Mouse (Mus musculus): Measurements from ENCODE around the gene Bloc1s4. TPM values are rescaled to one million over a fixed set of nuclear protein-coding genes. Genes with fewer than 3 reads are reported as not detected.

Gene Bloc1s4
- polyA plus RNA-seq, 1 experiment from 2014 or later = 21.4 TPM

- H3K4me2 ChIP-seq (ENCODE audit: low read depth, low read length) = no peak overlapping the region
- no peaks in the 10 kb centered on the region for H3K9me3 ChIP-seq (replicated peaks; ENCODE audit: control insufficient read depth, low read length)
- H3K27me3 ChIP-seq (ENCODE audit: control insufficient read depth, insufficient read depth, low read length) = no peaks in the 10 kb centered on the region
- H3K27ac ChIP-seq (ENCODE audit: low read length) = 0 out of 2 replicates have a peak overlapping the region, but pooled peaks have one; percentile 38
- 48% methylated on average over 2 of the region's 2 CpGs for WGBS
- no peak for ATAC-seq (replicated peaks; ENCODE audit: extremely low read depth, insufficient read depth, low FRiP score)
- H3K4me3 ChIP-seq (ENCODE audit: low read length) = no peak overlapping the region
- no peak overlapping the region for H3K9ac ChIP-seq (ENCODE audit: low read length)
- H3K4me1 ChIP-seq (ENCODE audit: control insufficient read depth, insufficient read depth, low read length) = peaks cover 52% of the 10 kb centered on the region
- no peaks in the 10 kb centered on the region for H3K36me3 ChIP-seq (ENCODE audit: control insufficient read depth, insufficient read depth)
Measured at GRCm38 (mm10) chr5:36716816-36717215, 31.6 kb downstream of the Bloc1s4 start.

- H3K4me2 ChIP-seq (ENCODE audit: low read depth, low read length) = no peak overlapping the region
- no peak overlapping the region for H3K4me3 ChIP-seq (ENCODE audit: low read length)
- H3K27me3 ChIP-seq (ENCODE audit: control insufficient read depth, insufficient read depth, low read length) = no peaks in the 10 kb centered on the region
- no peaks in the 10 kb centered on the region for H3K9me3 ChIP-seq (replicated peaks; ENCODE audit: control insufficient read depth, low read length)
- ATAC-seq (replicated peaks; ENCODE audit: extremely low read depth, insufficient read depth, low FRiP score) = no peak
- no peaks in the 10 kb centered on the region for H3K36me3 ChIP-seq (ENCODE audit: control insufficient read depth, insufficient read depth)
- peak overlapping the region; percentile 94 for H3K27ac ChIP-seq (ENCODE audit: low read length)
- H3K9ac ChIP-seq (ENCODE audit: low read length) = peak overlapping the region; percentile 11; the same call in 1 of the 2 replicates
- peaks cover 47% of the 10 kb centered on the region for H3K4me1 ChIP-seq (ENCODE audit: control insufficient read depth, insufficient read depth, low read length)
- 56% methylated on average over 3 of the region's 3 CpGs for WGBS
Measured at GRCm38 (mm10) chr5:36714832-36715231, 33.6 kb downstream of the Bloc1s4 start.

GRCm38 (mm10) chr5:36713693-36714092, 34.8 kb downstream of the Bloc1s4 start:
- Histone ChIP-seq H3K4me2 (ENCODE audit: low read depth, low read length) (peak overlapping the region; percentile 61), H3K4me3 (ENCODE audit: low read length) (no peak overlapping the region), H3K36me3 (ENCODE audit: control insufficient read depth, insufficient read depth) (no peaks in the 10 kb centered on the region), H3K4me1 (ENCODE audit: control insufficient read depth, insufficient read depth, low read length) (peaks cover 47% of the 10 kb centered on the region), H3K27me3 (ENCODE audit: control insufficient read depth, insufficient read depth, low read length) (no peaks in the 10 kb centered on the region), H3K9ac (ENCODE audit: low read length) (peak overlapping the region; percentile 34), H3K9me3 (replicated peaks; ENCODE audit: control insufficient read depth, low read length) (no peaks in the 10 kb centered on the region), H3K27ac (ENCODE audit: low read length) (peak overlapping the region; percentile 94)
- 73% methylated on average over 6 of the region's 6 CpGs for WGBS
- ATAC-seq (replicated peaks; ENCODE audit: extremely low read depth, insufficient read depth, low FRiP score) = no peak

GRCm38 (mm10) chr5:36712553-36713534, 35.6 kb downstream of the Bloc1s4 start:
- no peaks in the 10 kb centered on the region for H3K9me3 ChIP-seq (replicated peaks; ENCODE audit: control insufficient read depth, low read length)
- H3K27me3 ChIP-seq (ENCODE audit: control insufficient read depth, insufficient read depth, low read length) = no peaks in the 10 kb centered on the region
- peak; percentile 97 for ATAC-seq (replicated peaks; ENCODE audit: extremely low read depth, insufficient read depth, low FRiP score)
- H3K4me2 ChIP-seq (ENCODE audit: low read depth, low read length) = peak overlapping the region; percentile 61
- H3K4me3 ChIP-seq (ENCODE audit: low read length) = peak overlapping the region; percentile 38
- H3K36me3 ChIP-seq (ENCODE audit: control insufficient read depth, insufficient read depth) = no peaks in the 10 kb centered on the region
- peak overlapping the region; percentile 55 for H3K9ac ChIP-seq (ENCODE audit: low read length)
- peak overlapping the region; percentile 95 for H3K27ac ChIP-seq (ENCODE audit: low read length)
- peaks cover 47% of the 10 kb centered on the region for H3K4me1 ChIP-seq (ENCODE audit: control insufficient read depth, insufficient read depth, low read length)
- 5% methylated on average over 31 of the region's 31 CpGs for WGBS

GRCm38 (mm10) chr5:36711863-36712262, 36.6 kb downstream of the Bloc1s4 start:
- Histone ChIP-seq H3K27ac (ENCODE audit: low read length) (peak overlapping the region; percentile 95), H3K9me3 (replicated peaks; ENCODE audit: control insufficient read depth, low read length) (no peaks in the 10 kb centered on the region), H3K9ac (ENCODE audit: low read length) (no peak overlapping the region; the same call in 1 of the 2 replicates), H3K4me2 (ENCODE audit: low read depth, low read length) (peak overlapping the region; percentile 61; the same call in 1 of the 2 replicates), H3K4me1 (ENCODE audit: control insufficient read depth, insufficient read depth, low read length) (peaks cover 45% of the 10 kb centered on the region), H3K27me3 (ENCODE audit: control insufficient read depth, insufficient read depth, low read length) (no peaks in the 10 kb centered on the region), H3K36me3 (ENCODE audit: control insufficient read depth, insufficient read depth) (no peaks in the 10 kb centered on the region), H3K4me3 (ENCODE audit: low read length) (no peak overlapping the region)
- no peak for ATAC-seq (replicated peaks; ENCODE audit: extremely low read depth, insufficient read depth, low FRiP score)
- WGBS = 47% methylated on average over 5 of the region's 5 CpGs

- WGBS = 81% methylated on average over 5 of the region's 5 CpGs
- Histone ChIP-seq H3K9ac (ENCODE audit: low read length) (no peak overlapping the region), H3K4me3 (ENCODE audit: low read length) (no peak overlapping the region), H3K4me1 (ENCODE audit: control insufficient read depth, insufficient read depth, low read length) (peaks cover 7% of the 10 kb centered on the region), H3K27ac (ENCODE audit: low read length) (no peak overlapping the region), H3K9me3 (replicated peaks; ENCODE audit: control insufficient read depth, low read length) (no peaks in the 10 kb centered on the region), H3K4me2 (ENCODE audit: low read depth, low read length) (no peak overlapping the region), H3K27me3 (ENCODE audit: control insufficient read depth, insufficient read depth, low read length) (no peaks in the 10 kb centered on the region), H3K36me3 (ENCODE audit: control insufficient read depth, insufficient read depth) (no peaks in the 10 kb centered on the region)
- ATAC-seq (replicated peaks; ENCODE audit: extremely low read depth, insufficient read depth, low FRiP score) = no peak
Measured at GRCm38 (mm10) chr5:36705792-36706191, 42.7 kb downstream of the Bloc1s4 start.

GRCm38 (mm10) chr5:36705390-36705789, 43.1 kb downstream of the Bloc1s4 start:
- no peaks in the 10 kb centered on the region for H3K9me3 ChIP-seq (replicated peaks; ENCODE audit: control insufficient read depth, low read length)
- H3K27me3 ChIP-seq (ENCODE audit: control insufficient read depth, insufficient read depth, low read length) = no peaks in the 10 kb centered on the region
- 77% methylated on average over 5 of the region's 5 CpGs for WGBS
- peaks cover 11% of the 10 kb centered on the region for H3K4me1 ChIP-seq (ENCODE audit: control insufficient read depth, insufficient read depth, low read length)
- no peak for ATAC-seq (replicated peaks; ENCODE audit: extremely low read depth, insufficient read depth, low FRiP score)
- H3K4me3 ChIP-seq (ENCODE audit: low read length) = no peak overlapping the region
- no peak overlapping the region for H3K9ac ChIP-seq (ENCODE audit: low read length)
- no peak overlapping the region for H3K4me2 ChIP-seq (ENCODE audit: low read depth, low read length)
- H3K27ac ChIP-seq (ENCODE audit: low read length) = no peak overlapping the region
- H3K36me3 ChIP-seq (ENCODE audit: control insufficient read depth, insufficient read depth) = no peaks in the 10 kb centered on the region

- Histone ChIP-seq H3K27ac (ENCODE audit: low read length) (no peak overlapping the region), H3K4me2 (ENCODE audit: low read depth, low read length) (no peak overlapping the region), H3K36me3 (ENCODE audit: control insufficient read depth, insufficient read depth) (no peaks in the 10 kb centered on the region), H3K9ac (ENCODE audit: low read length) (no peak overlapping the region), H3K4me3 (ENCODE audit: low read length) (no peak overlapping the region), H3K27me3 (ENCODE audit: control insufficient read depth, insufficient read depth, low read length) (no peaks in the 10 kb centered on the region), H3K4me1 (ENCODE audit: control insufficient read depth, insufficient read depth, low read length) (peaks cover 11% of the 10 kb centered on the region), H3K9me3 (replicated peaks; ENCODE audit: control insufficient read depth, low read length) (no peaks in the 10 kb centered on the region)
- 72% methylated on average over 6 of the region's 6 CpGs for WGBS
- no peak for ATAC-seq (replicated peaks; ENCODE audit: extremely low read depth, insufficient read depth, low FRiP score)
Measured at GRCm38 (mm10) chr5:36704684-36705083, 43.8 kb downstream of the Bloc1s4 start.

GRCm38 (mm10) chr5:36700939-36701620, 47.4 kb downstream of the Bloc1s4 start:
- Histone ChIP-seq H3K27me3 (ENCODE audit: control insufficient read depth, insufficient read depth, low read length) (no peaks in the 10 kb centered on the region), H3K4me2 (ENCODE audit: low read depth, low read length) (peak overlapping the region; percentile 47), H3K36me3 (ENCODE audit: control insufficient read depth, insufficient read depth) (no peaks in the 10 kb centered on the region), H3K4me3 (ENCODE audit: low read length) (no peak overlapping the region; the same call in 1 of the 2 replicates), H3K4me1 (ENCODE audit: control insufficient read depth, insufficient read depth, low read length) (peaks cover 16% of the 10 kb centered on the region), H3K9me3 (replicated peaks; ENCODE audit: control insufficient read depth, low read length) (no peaks in the 10 kb centered on the region), H3K27ac (ENCODE audit: low read length) (peak overlapping the region; percentile 75), H3K9ac (ENCODE audit: low read length) (peak overlapping the region; percentile 12)
- 45% methylated on average over 6 of the region's 6 CpGs for WGBS
- ATAC-seq (replicated peaks; ENCODE audit: extremely low read depth, insufficient read depth, low FRiP score) = no peak
